Mouse (Mus musculus) forebrain, embryonic 16.5 days (tissue): ENCODE measurements around the gene Cyyr1. TPM values are rescaled to one million over a fixed set of nuclear protein-coding genes. Genes with fewer than 3 reads are reported as not detected.

Source experiments
- ATAC-seq: fragments of 200-750 bp; cut with Nextera tagmentation; 2 replicates; pipeline ENCODE4 v1.8.0; 2017; ENCODE audit warnings: mild to moderate bottlenecking, moderate library complexity
- H3K27ac ChIP-seq: fragments of 300-500 bp; sonication (generic); 2 replicates; pipeline ENCODE4 v1.5.1; 2014; ENCODE audit warnings: low read length, control low read depth
- H3K27me3 ChIP-seq: fragments of 300-500 bp; sonication (generic); replicated peaks from 2 replicates; pipeline ENCODE4 v1.6.1; 2014; ENCODE audit warnings: low read length; ENCODE audit not compliant: control insufficient read depth, insufficient read depth
- H3K36me3 ChIP-seq: fragments of 300-500 bp; sonication (generic); 2 replicates; pipeline ENCODE4 v1.6.1; 2014; ENCODE audit not compliant: control insufficient read depth, insufficient read depth
- H3K4me1 ChIP-seq: fragments of 300-500 bp; sonication (generic); replicated peaks from 2 replicates; pipeline ENCODE4 v1.6.1; 2014; ENCODE audit warnings: low read length; ENCODE audit not compliant: control insufficient read depth, insufficient read depth
- H3K4me2 ChIP-seq: fragments of 300-500 bp; sonication (generic); 2 replicates; pipeline ENCODE4 v1.6.1; 2014; ENCODE audit warnings: mild to moderate bottlenecking, low read length, control low read depth
- H3K4me3 ChIP-seq: fragments of 300-500 bp; sonication (generic); replicated peaks from 2 replicates; pipeline ENCODE4 v1.5.1; 2014; ENCODE audit warnings: mild to moderate bottlenecking, low read length, control low read depth
- H3K9ac ChIP-seq: fragments of 300-500 bp; sonication (generic); replicated peaks from 2 replicates; pipeline ENCODE4 v1.6.1; 2014; ENCODE audit warnings: low read depth, low read length, control low read depth
- H3K9me3 ChIP-seq: fragments of 300-500 bp; sonication (generic); 2 replicates; pipeline ENCODE4 v1.6.1; 2016; ENCODE audit warnings: low read length; ENCODE audit not compliant: control insufficient read depth
- WGBS: fragments of 180-500 bp; shearing (Covaris S2); extraction: QIAGEN DNeasy Blood & Tissue Kit; methylation state at CpG from one replicate; pipeline ENCODE4 v1.1.7; 2014; 5-methylcytosine and 5-hydroxymethylcytosine counted together
- polyA plus RNA-seq: library from polyadenylated mRNA; unstranded; fragments of >200 nt; fragmentation: Nextera tagmentation; extraction: Ambion mirVana; gene quantifications from 2 replicates; pipeline ENCODE4 v1.2.1, GENCODE M21; 2015

Cyyr1 gene
- polyA plus RNA-seq, 1 experiment from 2014 or later = 2.6 TPM

DNA sequence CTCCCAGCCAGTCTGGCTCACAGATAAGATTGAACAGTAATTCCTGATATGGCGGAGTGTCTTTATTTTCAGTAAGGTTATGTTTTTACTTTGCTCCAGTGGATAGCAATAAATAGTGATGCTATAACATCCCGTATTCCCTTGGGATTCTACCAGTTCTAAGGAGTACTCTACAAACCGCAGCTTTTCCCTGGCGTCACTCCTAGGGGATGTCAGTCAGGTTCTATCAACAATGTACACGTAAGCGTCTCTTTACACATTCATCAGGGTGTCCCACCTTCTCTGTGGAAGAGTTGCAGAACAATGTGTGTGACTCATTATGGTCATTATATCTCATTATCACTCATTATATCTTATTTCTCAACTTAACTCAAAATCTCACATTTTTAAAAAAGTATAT is 12.2 kb downstream of the Cyyr1 start:
- Histone ChIP-seq H3K27ac (no peak overlapping the region), H3K9me3 (no peaks in the 10 kb centered on the region), H3K36me3 (no peaks in the 10 kb centered on the region), H3K4me1 (no peaks in the 10 kb centered on the region), H3K9ac (no peak overlapping the region), H3K27me3 (no peaks in the 10 kb centered on the region), H3K4me3 (no peak overlapping the region), H3K4me2 (no peak overlapping the region)
- no peak for ATAC-seq
- WGBS = 94% methylated on average over 6 of the region's 6 CpGs

DNA sequence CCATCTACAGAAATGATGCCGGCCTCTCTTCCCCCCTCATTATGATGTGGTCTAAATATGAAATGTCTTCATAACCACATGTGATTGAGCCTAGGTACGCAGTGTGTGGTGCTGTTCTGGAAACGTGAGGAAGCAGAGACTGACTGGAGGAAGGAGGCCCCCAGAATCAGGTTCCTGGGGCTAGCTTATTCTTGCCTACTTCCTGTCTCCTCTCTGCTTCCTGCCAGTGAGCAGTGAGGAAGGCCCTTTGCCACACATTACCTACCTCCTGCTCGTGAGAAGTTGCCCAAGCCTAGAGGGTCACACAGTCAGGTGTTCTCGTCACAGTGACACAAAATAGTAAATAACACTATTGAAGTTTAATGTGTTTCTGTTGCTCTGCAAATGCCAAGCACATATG is 14.8 kb downstream of the Cyyr1 start:
- 84% methylated on average over 5 of the region's 5 CpGs for WGBS
- Histone ChIP-seq H3K4me2 (no peak overlapping the region), H3K27ac (no peak overlapping the region), H3K4me3 (no peak overlapping the region), H3K9me3 (no peaks in the 10 kb centered on the region), H3K9ac (no peak overlapping the region), H3K27me3 (no peaks in the 10 kb centered on the region), H3K4me1 (no peaks in the 10 kb centered on the region), H3K36me3 (no peaks in the 10 kb centered on the region)
- 0 out of 2 replicates have a peak, but pooled peaks have one; percentile 12 for ATAC-seq

DNA sequence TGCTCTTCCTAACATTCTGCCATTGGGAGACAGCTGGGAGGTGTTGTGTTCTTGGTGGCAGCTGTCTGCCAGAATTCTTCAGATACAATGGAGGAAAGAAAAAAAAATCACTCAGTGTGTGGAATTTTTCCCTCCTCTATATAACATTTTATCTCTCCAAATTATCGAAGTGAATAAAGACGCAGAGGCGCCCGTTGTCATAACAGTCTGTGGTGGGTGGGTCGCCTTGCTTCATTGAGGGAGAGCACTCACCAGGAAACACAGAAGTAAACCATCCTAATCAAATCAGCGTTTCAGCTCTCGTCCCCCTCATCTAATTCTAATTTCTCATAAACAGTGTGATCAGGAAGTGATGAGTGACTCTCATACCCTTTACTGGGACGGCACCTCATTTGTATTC is 17.1 kb downstream of the Cyyr1 start:
- no peaks in the 10 kb centered on the region for H3K27me3 ChIP-seq
- no peaks in the 10 kb centered on the region for H3K9me3 ChIP-seq
- H3K9ac ChIP-seq = no peak overlapping the region
- no peaks in the 10 kb centered on the region for H3K4me1 ChIP-seq
- H3K4me3 ChIP-seq = no peak overlapping the region
- H3K36me3 ChIP-seq = no peaks in the 10 kb centered on the region
- ATAC-seq = no peak
- 87% methylated on average over 8 of the region's 8 CpGs for whole genome bisulfite sequencing
- no peak overlapping the region for H3K27ac ChIP-seq
- no peak overlapping the region for H3K4me2 ChIP-seq

DNA sequence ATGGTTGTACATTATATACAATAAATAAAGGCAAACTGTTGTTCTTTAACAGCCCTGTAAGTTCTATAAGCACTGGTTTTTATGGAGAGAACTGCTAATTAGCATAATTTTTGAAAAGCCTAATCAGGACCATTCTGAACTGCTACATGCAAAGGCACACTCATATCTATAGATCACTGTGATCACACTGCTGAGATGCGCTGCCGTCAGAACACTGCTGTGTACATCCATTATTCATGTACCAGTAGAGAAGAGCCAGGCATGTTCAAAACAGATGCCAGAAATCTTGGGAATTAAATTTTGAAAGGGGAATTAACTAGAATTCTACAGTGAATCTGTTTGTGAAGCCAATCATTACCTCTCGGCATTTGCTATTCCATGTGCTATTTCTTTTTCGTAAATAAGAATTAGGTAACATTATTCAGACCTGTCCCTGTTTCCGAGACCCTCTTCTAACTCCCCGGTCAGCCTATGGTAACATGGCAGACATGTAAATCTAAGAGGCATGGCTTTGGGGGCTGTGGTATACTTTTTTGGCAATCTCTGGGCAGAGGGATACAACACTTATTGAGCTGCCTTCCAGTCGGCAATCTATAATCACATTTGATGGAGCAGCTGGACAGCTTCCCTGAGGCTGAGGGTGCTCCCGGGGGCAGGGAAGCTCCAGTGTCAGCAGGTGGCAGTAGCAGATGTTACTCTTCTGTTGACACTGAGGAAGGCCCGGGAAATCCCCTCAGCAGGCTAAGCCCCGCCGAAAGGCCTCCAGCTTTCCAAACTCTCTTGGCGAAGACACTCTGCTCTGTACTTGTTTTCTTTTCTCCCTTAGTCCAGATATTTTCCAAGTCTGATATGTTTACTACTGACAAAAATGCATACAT is 25.2 kb downstream of the Cyyr1 start:
- WGBS = 54% methylated on average over 12 of the region's 12 CpGs
- H3K9ac ChIP-seq = no peak overlapping the region
- H3K9me3 ChIP-seq = no peaks in the 10 kb centered on the region
- H3K4me1 ChIP-seq = 0 out of 2 replicates have a peak, but pooled peaks cover 3% of the 10 kb centered on the region
- H3K4me2 ChIP-seq = no peak overlapping the region
- H3K27me3 ChIP-seq = no peaks in the 10 kb centered on the region
- H3K27ac ChIP-seq = peak overlapping the region; percentile 18; the same call in 1 of the 2 replicates
- ATAC-seq = peak; percentile 92
- H3K4me3 ChIP-seq = no peak overlapping the region
- H3K36me3 ChIP-seq = no peaks in the 10 kb centered on the region

DNA sequence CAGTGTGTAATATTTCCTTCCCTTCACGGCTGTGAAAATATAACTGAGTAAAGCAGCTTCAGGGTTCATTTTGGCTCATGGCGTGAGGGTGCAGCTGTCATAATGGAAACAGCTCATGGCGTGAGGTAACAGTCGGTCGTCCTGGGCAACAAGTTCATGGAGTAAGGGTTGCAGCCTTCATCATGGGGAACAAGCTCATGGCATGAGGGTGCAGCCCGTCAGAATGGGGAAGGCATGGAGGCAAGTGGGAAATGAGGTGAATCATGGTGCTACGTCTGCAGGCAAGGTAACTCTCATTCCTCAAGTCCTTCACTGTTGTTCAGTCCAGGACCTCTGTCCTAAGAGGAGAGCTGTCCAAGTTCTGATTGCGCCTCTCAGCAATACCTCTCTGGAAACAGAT is 28.6 kb downstream of the Cyyr1 start:
- WGBS = 85% methylated on average over 8 of the region's 8 CpGs
- Histone ChIP-seq H3K4me3 (no peak overlapping the region), H3K36me3 (no peaks in the 10 kb centered on the region), H3K27ac (no peak overlapping the region), H3K9ac (no peak overlapping the region), H3K4me2 (no peak overlapping the region), H3K27me3 (no peaks in the 10 kb centered on the region), H3K4me1 (0 out of 2 replicates have a peak, but pooled peaks cover 3% of the 10 kb centered on the region), H3K9me3 (no peaks in the 10 kb centered on the region)
- no peak for ATAC-seq

DNA sequence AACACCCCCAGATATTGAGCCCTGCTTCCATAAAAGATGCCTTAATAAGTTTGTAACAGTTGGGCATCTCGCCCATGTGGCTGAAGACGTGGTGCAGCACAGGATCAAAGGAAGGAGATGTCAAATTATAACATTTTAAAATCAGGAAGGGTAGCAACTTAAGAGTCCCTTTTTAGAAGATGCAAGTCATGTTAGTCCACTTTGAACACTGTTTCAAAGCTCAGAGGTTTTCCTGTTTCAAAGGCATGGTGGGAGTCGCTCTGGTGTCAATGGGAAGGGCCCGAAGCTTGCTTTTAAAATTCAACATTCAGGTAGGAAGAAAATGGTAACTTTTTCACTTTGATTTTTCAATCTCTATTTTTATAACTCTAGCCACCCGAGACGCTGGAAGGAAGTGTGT is 45.9 kb downstream of the Cyyr1 start:
- no peaks in the 10 kb centered on the region for H3K27me3 ChIP-seq
- H3K4me2 ChIP-seq = no peak overlapping the region
- no peaks in the 10 kb centered on the region for H3K36me3 ChIP-seq
- H3K27ac ChIP-seq = no peak overlapping the region
- no peaks in the 10 kb centered on the region for H3K9me3 ChIP-seq
- 87% methylated on average over 6 of the region's 6 CpGs for WGBS
- H3K9ac ChIP-seq = no peak overlapping the region
- no peak overlapping the region for H3K4me3 ChIP-seq
- ATAC-seq = no peak
- H3K4me1 ChIP-seq = no peaks in the 10 kb centered on the region

DNA sequence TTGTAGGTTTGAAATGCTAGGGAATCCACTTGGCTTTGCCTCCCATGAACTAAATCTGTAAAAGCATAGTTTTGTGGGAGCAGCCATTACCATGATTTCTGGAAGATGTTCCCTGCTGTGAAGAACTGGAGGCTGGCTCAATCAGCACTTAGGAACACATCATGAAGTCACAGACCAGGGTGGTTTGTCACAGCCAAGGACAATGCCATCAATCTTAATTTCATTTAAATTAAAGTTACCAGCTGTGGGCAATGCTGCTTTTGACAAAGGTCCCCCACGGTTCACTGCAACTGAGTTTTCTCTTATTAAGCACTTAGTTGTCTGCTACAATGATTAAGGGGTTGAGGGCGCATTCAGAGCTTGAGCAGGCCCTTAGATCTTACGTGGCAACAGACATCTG is 48.1 kb downstream of the Cyyr1 start:
- no peak for ATAC-seq
- Histone ChIP-seq H3K4me3 (no peak overlapping the region), H3K9me3 (no peaks in the 10 kb centered on the region), H3K36me3 (no peaks in the 10 kb centered on the region), H3K4me1 (no peaks in the 10 kb centered on the region), H3K4me2 (no peak overlapping the region), H3K27me3 (no peaks in the 10 kb centered on the region), H3K9ac (no peak overlapping the region), H3K27ac (no peak overlapping the region)
- 41% methylated on average over 3 of the region's 3 CpGs for WGBS

DNA sequence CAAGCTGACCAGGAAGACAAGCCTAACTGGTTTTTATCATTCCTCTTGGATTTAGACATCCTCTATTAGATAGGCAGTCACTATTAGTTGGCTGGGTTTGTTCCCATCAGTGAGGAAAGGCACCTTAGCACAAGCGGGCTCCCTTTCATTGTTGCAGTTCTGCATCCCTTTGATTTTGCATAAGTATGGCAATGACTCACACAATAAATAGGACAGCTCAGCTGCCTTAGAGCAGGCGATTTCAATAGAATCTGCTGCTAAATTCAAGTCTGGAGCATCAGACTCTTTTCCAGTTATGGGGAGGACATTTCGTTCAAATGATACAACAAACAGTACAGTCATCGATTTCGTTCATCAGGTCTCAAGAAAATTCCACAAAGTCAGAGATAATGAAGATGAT is 49.8 kb downstream of the Cyyr1 start:
- Histone ChIP-seq H3K9ac (no peak overlapping the region), H3K27ac (no peak overlapping the region), H3K27me3 (no peaks in the 10 kb centered on the region), H3K9me3 (no peaks in the 10 kb centered on the region), H3K4me2 (no peak overlapping the region), H3K4me3 (no peak overlapping the region), H3K36me3 (no peaks in the 10 kb centered on the region), H3K4me1 (no peaks in the 10 kb centered on the region)
- 79% methylated on average over 5 of the region's 5 CpGs for WGBS
- no peak for ATAC-seq

DNA sequence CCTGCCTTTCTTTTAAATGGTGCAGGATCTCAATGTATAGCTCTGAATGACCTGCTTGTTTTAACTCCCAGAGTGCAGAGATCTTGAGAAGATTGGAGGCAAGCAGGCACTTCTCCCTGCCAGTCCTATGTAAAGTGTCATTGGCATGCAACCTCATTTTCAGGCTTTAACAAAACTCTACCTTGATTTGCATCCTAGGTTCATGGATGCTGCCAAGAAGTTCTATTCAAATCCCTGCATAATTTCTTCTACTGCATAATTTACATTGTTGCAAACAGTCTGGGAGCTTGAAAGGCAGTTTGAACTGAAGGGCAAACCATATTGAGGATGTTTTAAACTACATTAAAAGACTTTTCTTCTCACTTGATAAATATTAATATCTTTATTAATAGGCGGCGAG is 57.4 kb downstream of the Cyyr1 start:
- Histone ChIP-seq H3K4me1 (no peaks in the 10 kb centered on the region; the same call in 1 of the 2 replicates), H3K36me3 (no peaks in the 10 kb centered on the region), H3K4me3 (no peak overlapping the region), H3K27ac (no peak overlapping the region), H3K27me3 (no peaks in the 10 kb centered on the region), H3K9ac (no peak overlapping the region), H3K4me2 (no peak overlapping the region), H3K9me3 (no peaks in the 10 kb centered on the region)
- peak; percentile 90 for ATAC-seq
- 35% methylated on average over 2 of the region's 2 CpGs for WGBS
